Mouse (Mus musculus) naive thymus-derived CD4-positive, alpha-beta T cell, adult 2 months (primary cell): ENCODE results near the gene Sgsh.
A peak's percentile ranks its signal among the peaks of the same experiment; 100 is the strongest.

Experiments used
- DNase-seq: peaks from one replicate; pipeline ENCODE4 v3.0.0-alpha.2; 2011; ENCODE audit warnings: low read depth

Sgsh gene

DNA sequence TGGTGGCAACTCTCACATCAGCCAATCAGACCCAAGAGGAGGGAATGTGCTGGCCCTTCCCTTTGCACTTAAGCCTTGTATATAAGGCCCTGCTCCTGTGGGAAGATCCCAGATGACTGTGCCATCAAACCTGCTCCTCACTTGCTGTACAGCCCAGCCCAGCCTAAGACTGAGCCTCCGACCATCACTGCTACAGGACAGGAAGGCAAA is 47.8 kb downstream of the Sgsh start, which contains the start of gene Card14:
Gene Card14, plus strand, starts transcription at position 111 of the 210 bp plus-strand sequence.
- no peak for DNase-seq

DNA sequence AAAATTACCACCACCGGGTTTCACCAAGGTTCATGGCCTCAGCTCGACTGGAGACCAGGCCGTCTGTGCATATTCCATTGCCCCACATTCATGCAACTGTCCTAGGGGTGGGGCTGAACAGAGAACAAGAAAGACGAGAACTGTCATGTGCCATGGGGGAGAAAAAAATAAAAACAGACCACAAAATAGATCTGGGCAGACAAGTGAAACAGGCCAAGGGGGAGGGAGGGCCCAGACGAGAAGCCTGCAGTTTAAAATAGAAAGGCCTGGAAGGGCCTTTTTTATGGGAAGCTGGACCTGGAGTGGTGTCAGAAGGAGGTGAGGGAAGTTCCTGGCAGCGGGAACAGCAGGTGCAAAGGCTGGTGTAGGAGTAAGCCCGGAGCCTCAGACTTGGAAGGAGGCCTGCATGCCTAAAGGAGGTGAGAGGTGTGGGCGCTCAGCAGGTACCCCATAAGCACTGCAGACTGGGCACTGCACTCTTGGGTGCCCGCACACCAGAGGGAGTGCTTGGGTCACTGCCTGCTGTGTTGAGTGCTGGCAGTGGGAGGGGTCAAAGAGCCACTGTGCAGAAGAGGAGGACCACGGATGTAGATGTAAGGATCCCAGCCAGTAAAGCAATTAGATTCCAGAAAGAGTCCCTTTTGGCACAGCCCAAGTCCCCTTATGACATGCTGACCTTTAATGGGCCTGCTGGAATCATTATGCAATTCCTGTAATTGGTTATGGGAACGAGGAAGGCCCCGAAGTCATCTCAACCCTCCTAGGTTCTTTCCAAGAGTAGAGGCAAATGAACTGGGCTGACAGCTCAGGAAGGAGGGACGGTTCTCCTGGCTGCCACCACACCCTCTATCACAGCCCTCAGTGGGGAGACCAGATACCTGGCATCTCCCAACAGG is 48.3 kb downstream of the Sgsh start:
- no peak for DNase-seq

DNA sequence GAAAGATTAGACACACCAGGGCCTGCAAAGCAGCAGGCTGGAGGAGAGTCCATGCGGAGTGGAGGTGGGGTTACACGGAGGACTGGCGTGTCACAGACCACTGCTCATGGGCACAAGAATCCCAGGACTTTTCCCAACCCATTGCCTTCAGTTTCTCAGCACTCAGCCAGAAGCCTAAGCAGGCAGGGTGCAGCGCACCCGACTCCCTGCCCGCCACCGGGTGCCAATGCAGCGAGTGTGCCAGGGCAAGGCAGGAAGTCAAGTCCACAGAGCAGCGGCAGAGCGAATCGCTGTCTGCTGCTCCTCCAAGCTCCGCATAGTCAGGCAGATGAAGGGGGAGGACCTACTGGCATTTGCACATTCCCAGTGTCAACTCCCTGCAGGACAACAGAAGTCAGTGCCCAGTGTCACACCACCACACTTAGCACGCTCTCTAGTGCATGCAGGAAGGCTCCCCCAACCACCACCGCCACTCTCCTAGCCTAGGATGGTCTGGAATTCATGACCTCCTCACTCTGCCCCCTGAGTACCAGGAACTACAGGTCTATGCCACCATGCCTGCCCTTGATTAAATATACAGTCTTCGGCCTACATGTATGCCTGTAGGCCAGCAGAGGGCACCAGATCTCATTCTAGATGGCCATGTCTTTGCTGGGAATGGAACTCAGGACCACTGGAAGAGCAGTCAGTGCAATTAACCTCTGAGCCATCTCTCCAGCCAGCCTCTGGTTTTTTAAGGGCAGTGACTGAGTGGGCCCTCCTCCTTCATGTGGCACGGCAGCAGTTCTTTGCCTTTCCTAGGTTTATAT is 50.2 kb downstream of the Sgsh start:
- DNase-seq = peak; percentile 78

DNA sequence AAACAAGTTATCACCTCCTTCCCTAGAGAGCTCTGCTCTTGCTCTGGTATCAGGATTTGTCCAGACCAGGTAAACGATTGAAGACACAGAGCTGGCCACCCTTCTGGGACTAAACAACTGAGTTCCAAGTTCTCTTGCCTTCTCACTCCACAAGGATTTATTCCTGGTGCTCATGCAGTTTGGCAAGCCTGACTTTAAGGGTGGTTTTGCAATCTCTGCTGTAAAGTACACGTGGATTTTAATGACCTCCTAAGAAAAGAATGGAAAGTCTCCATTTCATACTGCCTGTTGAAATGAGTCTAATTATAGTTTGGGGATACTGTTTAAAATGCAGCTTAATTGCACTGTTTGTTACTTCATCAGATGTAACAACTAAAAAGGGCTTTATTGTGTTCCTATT is 54.4 kb downstream of the Sgsh start:
- no peak for DNase-seq

DNA sequence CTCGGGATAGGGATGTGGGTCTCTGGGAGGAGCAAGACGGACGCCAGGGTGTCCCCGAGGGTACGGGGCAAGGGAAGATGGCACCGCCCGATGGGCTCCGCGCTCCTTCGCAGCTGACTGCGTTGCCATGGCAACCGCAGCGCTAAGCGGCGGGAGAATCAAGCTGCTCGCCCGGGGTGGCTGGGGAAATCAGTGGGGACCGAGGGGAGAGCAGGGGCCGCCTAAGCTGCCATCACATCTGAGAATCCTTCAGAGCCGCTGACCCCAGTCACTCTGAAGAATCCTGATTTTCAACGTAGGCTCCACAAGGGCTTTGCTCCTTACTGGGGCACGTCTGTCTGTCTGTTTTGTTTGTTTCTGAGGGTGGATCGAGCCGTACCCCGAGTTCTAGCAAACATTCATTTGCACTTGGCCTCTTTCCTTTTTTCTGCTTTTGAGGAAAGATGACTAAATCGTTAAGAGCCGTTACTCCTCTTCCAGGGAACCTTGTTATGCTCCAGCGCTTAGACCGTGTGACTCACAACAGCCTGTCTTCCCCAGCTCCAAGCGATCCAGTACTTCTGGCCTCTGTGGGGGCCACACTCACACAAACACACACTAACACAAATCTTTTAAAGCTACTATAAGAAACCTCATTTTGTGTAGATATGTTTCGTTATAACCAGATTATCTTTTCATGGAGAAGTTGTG is 54.9 kb downstream of the Sgsh start:
- DNase-seq = no peak

DNA sequence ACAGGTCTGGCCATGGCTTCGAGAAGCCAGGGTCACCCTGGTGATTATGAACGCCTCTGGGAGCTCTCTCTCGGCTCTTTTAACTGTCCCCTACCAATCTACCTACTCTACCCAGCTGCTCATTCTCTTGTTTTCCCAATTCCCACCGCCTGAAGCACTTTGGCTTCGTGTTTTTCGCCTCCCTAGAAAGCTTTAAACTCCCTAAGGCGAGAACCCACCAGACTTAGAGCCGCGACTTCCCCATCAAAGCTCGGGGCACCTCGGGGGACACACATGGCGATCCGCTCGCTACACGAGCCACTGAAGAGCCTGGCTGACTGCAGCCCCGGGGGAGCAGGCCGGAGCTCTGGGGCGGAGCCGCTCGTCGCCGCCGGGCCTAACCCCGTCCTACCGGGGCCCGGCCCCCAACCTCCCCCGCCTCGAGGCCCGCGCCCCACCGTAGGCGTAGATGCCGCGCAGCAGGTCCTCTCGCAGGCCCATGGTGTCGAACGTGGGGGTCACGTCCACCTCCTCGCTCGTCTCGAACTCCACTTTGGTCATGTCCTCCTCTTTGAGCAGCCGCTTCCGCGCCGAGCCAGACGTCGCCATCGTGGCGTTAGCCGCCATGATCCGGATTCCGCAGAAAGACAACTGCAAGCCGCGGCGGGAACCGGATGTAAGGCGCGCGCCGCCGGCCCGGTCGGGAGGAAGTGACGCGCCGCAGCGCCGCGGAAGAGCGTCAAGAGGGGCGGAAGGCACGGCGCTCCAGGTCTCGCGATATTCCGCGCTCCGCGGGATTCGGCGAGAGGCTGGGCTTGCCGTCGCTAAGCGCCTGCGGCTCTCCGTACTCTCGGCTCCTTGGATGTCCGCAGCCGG is 55.7 kb downstream of the Sgsh start, which contains the start of gene Eif4a3:
Gene Eif4a3, minus strand, starts transcription at position 699 of the 855 bp plus-strand sequence.
- DNase-seq = peak; percentile 99

DNA sequence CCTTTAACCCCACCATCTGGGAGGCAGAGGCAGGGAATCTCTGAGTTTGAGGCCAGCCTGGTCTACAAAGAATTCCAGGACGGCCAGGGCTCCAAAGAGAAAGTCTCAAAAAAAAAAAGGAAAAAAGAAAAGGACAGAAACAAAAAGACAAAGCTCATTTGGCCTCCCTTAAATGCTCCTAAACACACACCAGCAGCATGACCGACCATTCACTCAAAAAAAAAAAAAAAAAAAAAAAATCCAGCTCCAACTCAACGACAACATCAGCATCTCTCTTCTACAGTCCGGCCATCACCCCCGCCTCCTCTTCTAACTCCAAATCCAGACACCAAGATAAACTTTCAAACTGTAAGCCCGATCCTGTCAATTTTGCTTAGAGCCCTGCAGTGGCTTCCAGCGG is 56.4 kb downstream of the Sgsh start:
- no peak for DNase-seq

DNA sequence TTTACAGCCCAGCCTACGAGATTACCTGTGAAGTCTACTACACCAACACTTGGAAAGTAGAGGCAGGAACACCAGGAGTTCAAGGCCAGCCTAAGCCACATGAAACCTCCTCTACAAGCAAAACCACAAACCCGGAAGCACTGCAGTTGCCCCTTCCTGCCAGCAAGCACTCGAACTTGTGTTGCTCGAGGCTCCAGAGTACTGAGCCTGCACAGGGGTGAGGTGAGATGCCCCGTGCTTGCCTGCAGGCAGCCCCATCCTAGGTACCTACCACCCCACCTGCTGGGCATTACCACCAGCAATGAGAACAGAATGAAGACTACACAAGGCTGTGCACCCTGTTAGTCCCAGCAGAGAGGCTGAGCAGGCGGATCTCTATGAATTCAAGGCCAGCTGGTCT is 57.3 kb downstream of the Sgsh start:
- peak; percentile 56 for DNase-seq
